Mouse (Mus musculus) limb, embryonic 10.5 days (tissue): ENCODE data around the gene Xpo6. TPM values are rescaled to one million over a fixed set of nuclear protein-coding genes. Genes with fewer than 3 reads are reported as not detected.

ENCODE experiments used
- DNase-seq: peaks from one replicate; pipeline ENCODE4 v3.0.0-alpha.2; 2017; ENCODE audit warnings: low spot score
- H3K27ac ChIP-seq: fragments of 300-500 bp; sonication (generic); 2 replicates; pipeline ENCODE4 v1.5.1; 2016; ENCODE audit warnings: mild to moderate bottlenecking
- H3K27me3 ChIP-seq: fragments of 300-500 bp; sonication (generic); 2 replicates; pipeline ENCODE4 v1.6.1; 2016; ENCODE audit warnings: low read depth, mild to moderate bottlenecking; ENCODE audit not compliant: poor library complexity, severe bottlenecking
- H3K36me3 ChIP-seq: fragments of 300-500 bp; sonication (generic); 2 replicates; pipeline ENCODE4 v1.6.1; 2016; ENCODE audit warnings: mild to moderate bottlenecking, moderate library complexity
- H3K4me1 ChIP-seq: fragments of 300-500 bp; sonication (generic); 2 replicates; pipeline ENCODE4 v1.6.1; 2016
- H3K4me3 ChIP-seq: fragments of 300-500 bp; sonication (generic); 2 replicates; pipeline ENCODE4 v1.5.1; 2016; ENCODE audit warnings: mild to moderate bottlenecking, moderate library complexity
- H3K9me3 ChIP-seq: fragments of 300-500 bp; sonication (generic); replicated peaks from 2 replicates; pipeline ENCODE4 v1.6.1; 2016; ENCODE audit warnings: mild to moderate bottlenecking
- WGBS: fragments of 180-500 bp; shearing (Covaris S2); methylation state at CpG from one replicate; pipeline ENCODE4 v1.1.7; 2016; 5-methylcytosine and 5-hydroxymethylcytosine counted together
- polyA plus RNA-seq: library from polyadenylated mRNA; unstranded; fragments of >200 nt; fragmentation: Nextera tagmentation; extraction: Ambion mirVana; gene quantifications from 2 replicates; pipeline ENCODE4 v1.2.1, GENCODE M21; 2016

The Xpo6 gene
- polyA plus RNA-seq, 1 experiment from 2014 or later: 80.1 TPM

GRCm38 (mm10) chr7:126082286-126082741 lies 118.0 kb downstream of the Xpo6 start, which contains the start of gene Gsg1l:
Gene Gsg1l, minus strand, starts transcription at chr7:126082411.
- Histone ChIP-seq H3K4me3 (peak within 1 kb of the TSS; percentile 63), H3K36me3 (no peaks in the 10 kb centered on the region), H3K4me1 (peaks cover 45% of the 10 kb centered on the region), H3K9me3 (no peaks in the 10 kb centered on the region), H3K27me3 (peaks cover 92% of the 10 kb centered on the region), H3K27ac (peak within 1 kb of the TSS; percentile 50)
- 2% methylated on average over 49 of the region's 49 CpGs for WGBS
- DNase-seq: peak; percentile 48

GRCm38 (mm10) chr7:126081727-126082285 lies 118.5 kb downstream of the Xpo6 start:
- Histone ChIP-seq H3K9me3 (no peaks in the 10 kb centered on the region), H3K36me3 (no peaks in the 10 kb centered on the region), H3K27ac (peak overlapping the region; percentile 50), H3K27me3 (peaks cover 90% of the 10 kb centered on the region), H3K4me3 (peak overlapping the region; percentile 63), H3K4me1 (peaks cover 41% of the 10 kb centered on the region)
- DNase-seq: peak; percentile 62
- WGBS: 2% methylated on average over 80 of the region's 80 CpGs

- DNase-seq: no peak
- WGBS: 16% methylated on average over 16 of the region's 16 CpGs
- H3K36me3 ChIP-seq: no peaks in the 10 kb centered on the region
- peak overlapping the region; percentile 63 for H3K4me3 ChIP-seq
- peaks cover 93% of the 10 kb centered on the region for H3K27me3 ChIP-seq
- no peak overlapping the region for H3K27ac ChIP-seq
- no peaks in the 10 kb centered on the region for H3K9me3 ChIP-seq
- peaks cover 34% of the 10 kb centered on the region for H3K4me1 ChIP-seq
Observed at GRCm38 (mm10) chr7:126080949-126081654, 119.2 kb downstream of the Xpo6 start.

GRCm38 (mm10) chr7:126076935-126077334 lies 123.4 kb downstream of the Xpo6 start:
- no peak overlapping the region for H3K4me3 ChIP-seq
- peaks cover 12% of the 10 kb centered on the region for H3K4me1 ChIP-seq
- no peaks in the 10 kb centered on the region for H3K9me3 ChIP-seq
- no peak for DNase-seq
- no peak overlapping the region for H3K27ac ChIP-seq
- peaks cover 54% of the 10 kb centered on the region for H3K27me3 ChIP-seq
- WGBS: 91% methylated on average over 1 of the region's 1 CpGs
- no peaks in the 10 kb centered on the region for H3K36me3 ChIP-seq

GRCm38 (mm10) chr7:126075058-126075457 lies 125.2 kb downstream of the Xpo6 start:
- Histone ChIP-seq H3K36me3 (no peaks in the 10 kb centered on the region), H3K27me3 (peaks cover 36% of the 10 kb centered on the region), H3K9me3 (no peaks in the 10 kb centered on the region), H3K4me1 (peaks cover 6% of the 10 kb centered on the region; the same call in 1 of the 2 replicates), H3K27ac (no peak overlapping the region), H3K4me3 (no peak overlapping the region)
- no peak for DNase-seq
- WGBS: 67% methylated on average over 9 of the region's 9 CpGs

- Histone ChIP-seq H3K4me1 (peaks cover 7% of the 10 kb centered on the region; the same call in 1 of the 2 replicates), H3K27ac (no peak overlapping the region), H3K9me3 (no peaks in the 10 kb centered on the region), H3K27me3 (peaks cover 4% of the 10 kb centered on the region; the same call in 1 of the 2 replicates), H3K36me3 (no peaks in the 10 kb centered on the region), H3K4me3 (no peak overlapping the region)
- WGBS: 95% methylated on average over 4 of the region's 4 CpGs
- DNase-seq: no peak
Observed at GRCm38 (mm10) chr7:126070321-126070720, 130.0 kb downstream of the Xpo6 start.

- no peak for DNase-seq
- Histone ChIP-seq H3K9me3 (no peaks in the 10 kb centered on the region), H3K27ac (no peak overlapping the region), H3K4me3 (no peak overlapping the region), H3K36me3 (no peaks in the 10 kb centered on the region), H3K4me1 (0 out of 2 replicates have a peak, but pooled peaks cover 3% of the 10 kb centered on the region), H3K27me3 (peaks cover 4% of the 10 kb centered on the region; the same call in 1 of the 2 replicates)
- 69% methylated on average over 14 of the region's 14 CpGs for WGBS
Observed at GRCm38 (mm10) chr7:126066777-126067176, 133.5 kb downstream of the Xpo6 start.

- Histone ChIP-seq H3K4me3 (no peak overlapping the region), H3K4me1 (0 out of 2 replicates have a peak, but pooled peaks cover 3% of the 10 kb centered on the region), H3K9me3 (no peaks in the 10 kb centered on the region), H3K27me3 (peaks cover 4% of the 10 kb centered on the region; the same call in 1 of the 2 replicates), H3K36me3 (no peaks in the 10 kb centered on the region), H3K27ac (no peak overlapping the region)
- 62% methylated on average over 5 of the region's 5 CpGs for WGBS
- DNase-seq: no peak
Observed at GRCm38 (mm10) chr7:126065243-126065876, 134.9 kb downstream of the Xpo6 start.

GRCm38 (mm10) chr7:126062228-126062627 lies 138.1 kb downstream of the Xpo6 start:
- DNase-seq: no peak
- Histone ChIP-seq H3K36me3 (no peaks in the 10 kb centered on the region), H3K4me1 (no peaks in the 10 kb centered on the region), H3K27ac (no peak overlapping the region), H3K27me3 (peaks cover 4% of the 10 kb centered on the region; the same call in 1 of the 2 replicates), H3K9me3 (no peaks in the 10 kb centered on the region), H3K4me3 (no peak overlapping the region)
- WGBS: 81% methylated on average over 4 of the region's 4 CpGs

GRCm38 (mm10) chr7:126058918-126059317 lies 141.4 kb downstream of the Xpo6 start:
- H3K9me3 ChIP-seq: no peaks in the 10 kb centered on the region
- peaks cover 3% of the 10 kb centered on the region; the same call in 1 of the 2 replicates for H3K4me1 ChIP-seq
- 80% methylated on average over 7 of the region's 7 CpGs for WGBS
- no peaks in the 10 kb centered on the region for H3K27me3 ChIP-seq
- H3K36me3 ChIP-seq: no peaks in the 10 kb centered on the region
- H3K4me3 ChIP-seq: no peak overlapping the region
- DNase-seq: no peak
- no peak overlapping the region for H3K27ac ChIP-seq

- H3K9me3 ChIP-seq: no peaks in the 10 kb centered on the region
- no peaks in the 10 kb centered on the region; the same call in 1 of the 2 replicates for H3K27me3 ChIP-seq
- DNase-seq: no peak
- WGBS: 54% methylated on average over 10 of the region's 10 CpGs
- no peak overlapping the region for H3K4me3 ChIP-seq
- H3K27ac ChIP-seq: no peak overlapping the region
- H3K4me1 ChIP-seq: peaks cover 8% of the 10 kb centered on the region
- H3K36me3 ChIP-seq: no peaks in the 10 kb centered on the region
Observed at GRCm38 (mm10) chr7:126057332-126057914, 142.9 kb downstream of the Xpo6 start.

GRCm38 (mm10) chr7:126054574-126054973 lies 145.7 kb downstream of the Xpo6 start:
- H3K4me1 ChIP-seq: peaks cover 11% of the 10 kb centered on the region
- no peaks in the 10 kb centered on the region for H3K9me3 ChIP-seq
- DNase-seq: no peak
- no peaks in the 10 kb centered on the region for H3K36me3 ChIP-seq
- H3K4me3 ChIP-seq: no peak overlapping the region
- 87% methylated on average over 6 of the region's 6 CpGs for WGBS
- no peaks in the 10 kb centered on the region; the same call in 1 of the 2 replicates for H3K27me3 ChIP-seq
- no peak overlapping the region for H3K27ac ChIP-seq
